Mouse (Mus musculus): ENCODE data around the gene Flcn. TPM values are rescaled to one million over a fixed set of nuclear protein-coding genes. Genes with fewer than 3 reads are reported as not detected.

The Flcn gene
- total and polyA plus RNA-seq, 3 experiments: 34.9 to 60.9 (median 40.0) TPM

GRCm38 (mm10) chr11:59786444-59787198, 23.2 kb downstream of the Flcn start:
- peaks cover 7% of the 10 kb centered on the region for H3K9me3 ChIP-seq (replicated peaks)
- H3K36me3 ChIP-seq (replicated peaks): peaks cover 6% of the 10 kb centered on the region
- no peak for ATAC-seq (ENCODE audit: extremely low read depth, insufficient number of reproducible peaks, low FRiP score, poor library complexity, severe bottlenecking)
- no peak for DNase-seq (ENCODE audit: low spot score)
- H3K4me1 ChIP-seq (ENCODE audit: insufficient read depth, low read depth, low read length): no peaks in the 10 kb centered on the region
- no peak overlapping the region for H3K4me3 ChIP-seq (ENCODE audit: low read depth, low read length)
- peaks cover 27% of the 10 kb centered on the region for H3K27me3 ChIP-seq (ENCODE audit: insufficient read depth, low read length)
- TF ChIP-seq CTCF (IDR thresholded peaks at IDR 0.05; ENCODE audit: low read depth, low read length) (no peak), TAL1 (conservative IDR thresholded peaks at IDR 0.05; ENCODE audit: low read depth, low read length) (no peak), GATA2 (IDR thresholded peaks at IDR 0.05; ENCODE audit: borderline replicate concordance, low read depth, low read length) (no peak), GATA1 (IDR thresholded peaks at IDR 0.05; ENCODE audit: borderline replicate concordance, low read length) (no peak), POLR2AphosphoS5 (IDR thresholded peaks at IDR 0.05; ENCODE audit: insufficient replicate concordance, low read depth, low read length) (no peak)

GRCm38 (mm10) chr11:59783591-59783990, 26.2 kb downstream of the Flcn start:
- Histone ChIP-seq H3K27me3 (ENCODE audit: insufficient read depth, low read length) (peaks cover 27% of the 10 kb centered on the region), H3K4me1 (ENCODE audit: insufficient read depth, low read depth, low read length) (no peaks in the 10 kb centered on the region), H3K36me3 (replicated peaks) (peaks cover 4% of the 10 kb centered on the region), H3K9me3 (replicated peaks) (peaks cover 7% of the 10 kb centered on the region), H3K4me3 (ENCODE audit: low read depth, low read length) (no peak overlapping the region)
- TF ChIP-seq POLR2AphosphoS5 (IDR thresholded peaks at IDR 0.05; ENCODE audit: insufficient replicate concordance, low read depth, low read length) (no peak), GATA2 (IDR thresholded peaks at IDR 0.05; ENCODE audit: borderline replicate concordance, low read depth, low read length) (no peak), CTCF (IDR thresholded peaks at IDR 0.05; ENCODE audit: low read depth, low read length) (no peak), TAL1 (conservative IDR thresholded peaks at IDR 0.05; ENCODE audit: low read depth, low read length) (no peak), GATA1 (IDR thresholded peaks at IDR 0.05; ENCODE audit: borderline replicate concordance, low read length) (no peak)
- no peak for ATAC-seq (ENCODE audit: extremely low read depth, insufficient number of reproducible peaks, low FRiP score, poor library complexity, severe bottlenecking)
- no peak for DNase-seq (ENCODE audit: low spot score)

- ATAC-seq (ENCODE audit: extremely low read depth, insufficient number of reproducible peaks, low FRiP score, poor library complexity, severe bottlenecking) (no peak), DNase-seq (ENCODE audit: low spot score) (no peak)
- no peaks in the 10 kb centered on the region for H3K4me1 ChIP-seq (ENCODE audit: insufficient read depth, low read depth, low read length)
Measured at GRCm38 (mm10) chr11:59782091-59782590, 27.7 kb downstream of the Flcn start.

DNA sequence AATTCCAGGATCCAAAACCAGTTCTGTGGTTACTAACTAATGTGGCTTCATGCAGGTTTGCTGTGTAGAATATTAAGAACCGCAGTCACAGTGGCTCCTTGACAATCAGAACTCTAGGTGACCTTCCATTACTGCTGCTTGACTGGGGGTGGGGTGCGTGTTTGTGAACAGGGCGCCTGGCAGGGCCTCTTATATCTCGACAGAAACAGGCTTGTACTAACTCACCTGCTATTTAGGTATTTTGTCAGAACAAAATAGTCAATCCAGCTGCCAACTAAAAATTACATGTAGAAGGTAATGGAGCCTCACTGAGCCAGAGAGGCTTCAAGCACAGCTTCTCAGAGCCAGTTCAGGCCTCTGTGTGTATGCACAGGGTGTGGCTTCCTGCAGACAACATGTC, 29.6 kb downstream of the Flcn start:
- no peaks in the 10 kb centered on the region for H3K9me3 ChIP-seq (replicated peaks)
- H3K4me3 ChIP-seq (ENCODE audit: low read depth, low read length): no peak overlapping the region
- TF ChIP-seq TAL1 (conservative IDR thresholded peaks at IDR 0.05; ENCODE audit: low read depth, low read length) (no peak), POLR2AphosphoS5 (IDR thresholded peaks at IDR 0.05; ENCODE audit: insufficient replicate concordance, low read depth, low read length) (no peak), GATA2 (IDR thresholded peaks at IDR 0.05; ENCODE audit: borderline replicate concordance, low read depth, low read length) (no peak), CTCF (IDR thresholded peaks at IDR 0.05; ENCODE audit: low read depth, low read length) (no peak)
- no peaks in the 10 kb centered on the region for H3K4me1 ChIP-seq (ENCODE audit: insufficient read depth, low read depth, low read length)
- H3K27me3 ChIP-seq (ENCODE audit: insufficient read depth, low read length): peaks cover 8% of the 10 kb centered on the region; the same call in 1 of the 2 replicates
- no peak for DNase-seq (ENCODE audit: low spot score)
- peaks cover 33% of the 10 kb centered on the region for H3K36me3 ChIP-seq (replicated peaks)
- ATAC-seq (ENCODE audit: extremely low read depth, insufficient number of reproducible peaks, low FRiP score, poor library complexity, severe bottlenecking): no peak

More at GRCm38 (mm10) chr11:59782091-59782590, 27.7 kb downstream of the Flcn start:
- Histone ChIP-seq H3K27me3 (ENCODE audit: insufficient read depth, low read length) (peaks cover 21% of the 10 kb centered on the region), H3K36me3 (replicated peaks) (peaks cover 14% of the 10 kb centered on the region), H3K4me3 (ENCODE audit: low read depth, low read length) (no peak overlapping the region), H3K9me3 (replicated peaks) (peaks cover 2% of the 10 kb centered on the region)
- TF ChIP-seq GATA2 (IDR thresholded peaks at IDR 0.05; ENCODE audit: borderline replicate concordance, low read depth, low read length) (no peak), GATA1 (IDR thresholded peaks at IDR 0.05; ENCODE audit: borderline replicate concordance, low read length) (no peak), POLR2AphosphoS5 (IDR thresholded peaks at IDR 0.05; ENCODE audit: insufficient replicate concordance, low read depth, low read length) (no peak), CTCF (IDR thresholded peaks at IDR 0.05; ENCODE audit: low read depth, low read length) (no peak), TAL1 (conservative IDR thresholded peaks at IDR 0.05; ENCODE audit: low read depth, low read length) (no peak)

GRCm38 (mm10) chr11:59779406-59779805, 30.4 kb downstream of the Flcn start:
- peaks cover 2% of the 10 kb centered on the region; the same call in 1 of the 2 replicates for H3K27me3 ChIP-seq (ENCODE audit: insufficient read depth, low read length)
- ATAC-seq (ENCODE audit: extremely low read depth, insufficient number of reproducible peaks, low FRiP score, poor library complexity, severe bottlenecking) (no peak), DNase-seq (ENCODE audit: low spot score) (no peak)
- H3K36me3 ChIP-seq (replicated peaks): peaks cover 39% of the 10 kb centered on the region
- H3K4me1 ChIP-seq (ENCODE audit: insufficient read depth, low read depth, low read length): no peaks in the 10 kb centered on the region
- H3K4me3 ChIP-seq (ENCODE audit: low read depth, low read length): no peak overlapping the region
- no peaks in the 10 kb centered on the region for H3K9me3 ChIP-seq (replicated peaks)
- TF ChIP-seq GATA2 (IDR thresholded peaks at IDR 0.05; ENCODE audit: borderline replicate concordance, low read depth, low read length) (no peak), POLR2AphosphoS5 (IDR thresholded peaks at IDR 0.05; ENCODE audit: insufficient replicate concordance, low read depth, low read length) (no peak), TAL1 (conservative IDR thresholded peaks at IDR 0.05; ENCODE audit: low read depth, low read length) (no peak), CTCF (IDR thresholded peaks at IDR 0.05; ENCODE audit: low read depth, low read length) (no peak), GATA1 (IDR thresholded peaks at IDR 0.05; ENCODE audit: borderline replicate concordance, low read length) (no peak)

DNA sequence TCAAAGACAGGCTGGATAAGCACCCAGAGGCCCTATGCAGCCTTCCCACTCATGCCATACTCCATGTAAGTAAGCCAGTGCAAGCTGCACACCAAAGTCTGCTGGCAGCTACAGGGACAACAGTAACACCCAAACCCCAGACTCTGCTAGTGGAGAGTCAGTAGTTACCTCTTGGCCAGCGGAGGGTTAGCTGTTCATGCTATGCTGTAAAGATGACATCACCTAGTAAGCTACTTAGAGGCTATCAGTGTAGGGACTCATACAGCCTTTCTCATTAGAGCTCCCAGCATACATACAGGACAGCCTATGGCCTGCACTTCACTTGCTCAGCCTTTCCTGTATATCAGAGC, 31.0 kb downstream of the Flcn start:
- H3K36me3 ChIP-seq (replicated peaks): peaks cover 45% of the 10 kb centered on the region
- H3K9me3 ChIP-seq (replicated peaks): no peaks in the 10 kb centered on the region
- TF ChIP-seq TAL1 (conservative IDR thresholded peaks at IDR 0.05; ENCODE audit: low read depth, low read length) (no peak), GATA1 (IDR thresholded peaks at IDR 0.05; ENCODE audit: borderline replicate concordance, low read length) (no peak), GATA2 (IDR thresholded peaks at IDR 0.05; ENCODE audit: borderline replicate concordance, low read depth, low read length) (no peak), POLR2AphosphoS5 (IDR thresholded peaks at IDR 0.05; ENCODE audit: insufficient replicate concordance, low read depth, low read length) (no peak)
- no peaks in the 10 kb centered on the region for H3K27me3 ChIP-seq (ENCODE audit: insufficient read depth, low read length)
- H3K4me1 ChIP-seq (ENCODE audit: insufficient read depth, low read depth, low read length): no peaks in the 10 kb centered on the region
- no peak overlapping the region for H3K4me3 ChIP-seq (ENCODE audit: low read depth, low read length)
- DNase-seq (ENCODE audit: low spot score): no peak
- no peak for ATAC-seq (ENCODE audit: extremely low read depth, insufficient number of reproducible peaks, low FRiP score, poor library complexity, severe bottlenecking)

Data from G1E (cell line).